Mouse (Mus musculus) midbrain, embryonic 11.5 days (tissue): ENCODE results near the gene Six3. TPM values are rescaled to one million over a fixed set of nuclear protein-coding genes. Genes with fewer than 3 reads are reported as not detected.

ENCODE experiments used
- ATAC-seq: fragments of 200-750 bp; cut with Nextera tagmentation; 2 replicates; pipeline ENCODE4 v1.8.0; 2017; ENCODE audit warnings: moderate TSS enrichment, moderate library complexity; ENCODE audit not compliant: low FRiP score
- DNase-seq: peaks from one replicate; pipeline ENCODE4 v3.0.0; 2015; ENCODE audit warnings: low spot score; ENCODE audit errors: missing footprints
- H3K27ac ChIP-seq: fragments of 300-500 bp; sonication (generic); 2 replicates; pipeline ENCODE4 v1.5.1; 2014; ENCODE audit warnings: low read depth, low read length
- H3K27me3 ChIP-seq: fragments of 300-500 bp; sonication (generic); 2 replicates; pipeline ENCODE4 v1.6.1; 2014; ENCODE audit warnings: mild to moderate bottlenecking, low read length, moderate library complexity, mixed read lengths; ENCODE audit not compliant: control insufficient read depth, insufficient read depth
- H3K36me3 ChIP-seq: fragments of 300-500 bp; sonication (generic); 2 replicates; pipeline ENCODE4 v1.6.1; 2014; ENCODE audit warnings: mild to moderate bottlenecking, low read length, moderate library complexity, mixed read lengths; ENCODE audit not compliant: control insufficient read depth, insufficient read depth
- H3K4me1 ChIP-seq: fragments of 300-500 bp; sonication (generic); 2 replicates; pipeline ENCODE4 v1.6.1; 2014; ENCODE audit warnings: low read length; ENCODE audit not compliant: control insufficient read depth, insufficient read depth
- H3K4me2 ChIP-seq: fragments of 300-500 bp; sonication (generic); 2 replicates; pipeline ENCODE4 v1.6.1; 2014; ENCODE audit warnings: mild to moderate bottlenecking, moderate library complexity
- H3K4me3 ChIP-seq: fragments of 300-500 bp; sonication (generic); 2 replicates; pipeline ENCODE4 v1.5.1; 2014; ENCODE audit warnings: low read depth, low read length
- H3K9ac ChIP-seq: fragments of 300-500 bp; sonication (generic); 2 replicates; pipeline ENCODE4 v1.6.1; 2014; ENCODE audit warnings: low read length
- H3K9me3 ChIP-seq: fragments of 300-500 bp; sonication (generic); 2 replicates; pipeline ENCODE4 v1.6.1; 2016; ENCODE audit warnings: low read length; ENCODE audit not compliant: control insufficient read depth
- WGBS: fragments of 180-500 bp; shearing (Covaris S2); extraction: QIAGEN DNeasy Blood & Tissue Kit; methylation state at CpG from one replicate; pipeline ENCODE4 v1.1.7; 2014; 5-methylcytosine and 5-hydroxymethylcytosine counted together
- polyA plus RNA-seq: library from polyadenylated mRNA; unstranded; fragments of >200 nt; fragmentation: Nextera tagmentation; extraction: Ambion mirVana; gene quantifications from 2 replicates; pipeline ENCODE4 v1.2.1, GENCODE M21; 2014

Gene Six3
- 6.7 and 10.7 TPM in 2 replicates for polyA plus RNA-seq

GRCm38 (mm10) chr17:85613266-85613860 lies at the start of gene Six3:
Six3 (plus strand) TSS chr17:85613608.
- WGBS = 2% methylated on average over 29 of the region's 30 CpGs
- peaks cover 25% of the 10 kb centered on the region for H3K4me1 ChIP-seq
- H3K27ac ChIP-seq = no peak within 1 kb of the TSS
- peak; percentile 92 for DNase-seq
- no peaks in the 10 kb centered on the region for H3K9me3 ChIP-seq
- peak within 1 kb of the TSS; percentile 34; the same call in 1 of the 2 replicates for H3K4me2 ChIP-seq
- no peak within 1 kb of the TSS for H3K9ac ChIP-seq
- H3K27me3 ChIP-seq = peaks cover 99% of the 10 kb centered on the region
- ATAC-seq = no peak
- H3K36me3 ChIP-seq = no peaks in the 10 kb centered on the region
- H3K4me3 ChIP-seq = peak within 1 kb of the TSS; percentile 13

- H3K27ac ChIP-seq = no peak overlapping the region
- no peaks in the 10 kb centered on the region for H3K27me3 ChIP-seq
- H3K4me2 ChIP-seq = no peak overlapping the region
- DNase-seq = no peak
- no peaks in the 10 kb centered on the region for H3K9me3 ChIP-seq
- H3K9ac ChIP-seq = no peak overlapping the region
- no peaks in the 10 kb centered on the region for H3K4me1 ChIP-seq
- no peak overlapping the region for H3K4me3 ChIP-seq
- H3K36me3 ChIP-seq = no peaks in the 10 kb centered on the region
- 76% methylated on average over 7 of the region's 7 CpGs for WGBS
- ATAC-seq = no peak
Observed at GRCm38 (mm10) chr17:85564107-85564506, 49.3 kb upstream of the Six3 start.

GRCm38 (mm10) chr17:85574023-85574422 lies 39.4 kb upstream of the Six3 start:
- Histone ChIP-seq H3K9me3 (no peaks in the 10 kb centered on the region), H3K27ac (no peak overlapping the region), H3K27me3 (no peaks in the 10 kb centered on the region), H3K36me3 (no peaks in the 10 kb centered on the region), H3K4me2 (no peak overlapping the region), H3K4me3 (no peak overlapping the region), H3K9ac (no peak overlapping the region), H3K4me1 (no peaks in the 10 kb centered on the region)
- DNase-seq (no peak), ATAC-seq (no peak)
- 90% methylated on average over 3 of the region's 3 CpGs for WGBS

GRCm38 (mm10) chr17:85578290-85578689 lies 35.1 kb upstream of the Six3 start:
- WGBS = 73% methylated on average over 5 of the region's 5 CpGs
- H3K27ac ChIP-seq = no peak overlapping the region
- DNase-seq (no peak), ATAC-seq (no peak)
- H3K36me3 ChIP-seq = no peaks in the 10 kb centered on the region
- no peaks in the 10 kb centered on the region for H3K27me3 ChIP-seq
- H3K9ac ChIP-seq = no peak overlapping the region
- H3K4me3 ChIP-seq = no peak overlapping the region
- H3K4me1 ChIP-seq = no peaks in the 10 kb centered on the region
- no peaks in the 10 kb centered on the region for H3K9me3 ChIP-seq
- H3K4me2 ChIP-seq = no peak overlapping the region

GRCm38 (mm10) chr17:85579350-85579749 lies 34.1 kb upstream of the Six3 start:
- Histone ChIP-seq H3K27me3 (no peaks in the 10 kb centered on the region), H3K36me3 (no peaks in the 10 kb centered on the region), H3K27ac (no peak overlapping the region), H3K9me3 (no peaks in the 10 kb centered on the region), H3K4me1 (no peaks in the 10 kb centered on the region), H3K4me3 (no peak overlapping the region), H3K4me2 (no peak overlapping the region), H3K9ac (no peak overlapping the region)
- DNase-seq (no peak), ATAC-seq (no peak)
- 86% methylated on average over 10 of the region's 10 CpGs for WGBS

GRCm38 (mm10) chr17:85580221-85580620 lies 33.2 kb upstream of the Six3 start:
- H3K4me2 ChIP-seq = no peak overlapping the region
- H3K4me1 ChIP-seq = no peaks in the 10 kb centered on the region
- DNase-seq (no peak), ATAC-seq (no peak)
- H3K9ac ChIP-seq = no peak overlapping the region
- no peak overlapping the region for H3K27ac ChIP-seq
- H3K27me3 ChIP-seq = no peaks in the 10 kb centered on the region
- no peak overlapping the region for H3K4me3 ChIP-seq
- H3K9me3 ChIP-seq = no peaks in the 10 kb centered on the region
- no peaks in the 10 kb centered on the region for H3K36me3 ChIP-seq
- WGBS = 95% methylated on average over 6 of the region's 6 CpGs

GRCm38 (mm10) chr17:85584170-85584569 lies 29.2 kb upstream of the Six3 start:
- no peak overlapping the region for H3K9ac ChIP-seq
- H3K36me3 ChIP-seq = no peaks in the 10 kb centered on the region
- no peak overlapping the region for H3K27ac ChIP-seq
- 92% methylated on average over 4 of the region's 4 CpGs for WGBS
- H3K27me3 ChIP-seq = no peaks in the 10 kb centered on the region
- H3K4me2 ChIP-seq = no peak overlapping the region
- no peak overlapping the region for H3K4me3 ChIP-seq
- no peak for DNase-seq
- no peaks in the 10 kb centered on the region for H3K4me1 ChIP-seq
- H3K9me3 ChIP-seq = no peaks in the 10 kb centered on the region
- no peak for ATAC-seq

- Histone ChIP-seq H3K4me3 (no peak overlapping the region), H3K9ac (no peak overlapping the region), H3K4me1 (no peaks in the 10 kb centered on the region), H3K36me3 (no peaks in the 10 kb centered on the region), H3K4me2 (no peak overlapping the region), H3K27ac (peak overlapping the region; percentile 35; the same call in 1 of the 2 replicates), H3K9me3 (no peaks in the 10 kb centered on the region), H3K27me3 (no peaks in the 10 kb centered on the region)
- DNase-seq (peak; percentile 86), ATAC-seq (peak; percentile 55; the same call in 1 of the 2 replicates)
- WGBS = 60% methylated on average over 7 of the region's 7 CpGs
Observed at GRCm38 (mm10) chr17:85584573-85584972, 28.8 kb upstream of the Six3 start.

- no peak for DNase-seq
- no peaks in the 10 kb centered on the region for H3K27me3 ChIP-seq
Observed at GRCm38 (mm10) chr17:85585779-85586178, 27.6 kb upstream of the Six3 start.

More at GRCm38 (mm10) chr17:85585779-85586178, 27.6 kb upstream of the Six3 start:
- no peak for ATAC-seq
- no peak overlapping the region for H3K27ac ChIP-seq
- no peak overlapping the region for H3K9ac ChIP-seq
- no peaks in the 10 kb centered on the region for H3K4me1 ChIP-seq
- no peaks in the 10 kb centered on the region for H3K9me3 ChIP-seq
- no peak overlapping the region for H3K4me3 ChIP-seq
- 88% methylated on average over 5 of the region's 5 CpGs for WGBS
- H3K4me2 ChIP-seq = no peak overlapping the region
- no peaks in the 10 kb centered on the region for H3K36me3 ChIP-seq
